Mouse (Mus musculus) heart, postnatal 0 days (tissue): Measurements from ENCODE around the gene Plk1.

Experiments used
- CTCF ChIP-seq: IDR thresholded peaks from 2 replicates; pipeline ENCODE4 v1.5.1; 2016; ENCODE audit warnings: antibody characterized with exemption, control low read depth, low read depth
- EP300 ChIP-seq: IDR thresholded peaks from 2 replicates; pipeline ENCODE4 v1.6.1; 2016; ENCODE audit warnings: antibody characterized with exemption, low read depth

GRCm38 (mm10) chr7:122138190-122138589 lies 21.0 kb upstream of the Plk1 start:
- no peak for TF ChIP-seq EP300
- TF ChIP-seq CTCF: no peak
